Mouse (Mus musculus) brain, embryonic 14.5 days (tissue): ENCODE measurements at regions not wholly inside any gene's neighbourhood (a gene's known extent, or its start where the extent isn't known, plus 50 kb on each side); places are given as distances from the start of the nearest gene placed in this dataset.

Source experiments
- DNase-seq: peaks from one replicate; pipeline ENCODE4 v3.0.0-alpha.2; 2011; ENCODE audit warnings: low read depth
- CTCF ChIP-seq: fragments of 200-500 bp; IDR thresholded peaks from 2 replicates; pipeline ENCODE4 v1.5.1; 2012; ENCODE audit warnings: inconsistent platforms, mild to moderate bottlenecking, moderate library complexity, borderline replicate concordance; ENCODE audit not compliant: insufficient read depth, insufficient read length; ENCODE audit errors: extremely low read depth
- POLR2A ChIP-seq: fragments of 200-500 bp; IDR thresholded peaks from 2 replicates; pipeline ENCODE4 v1.6.1; 2012; ENCODE audit warnings: mild to moderate bottlenecking, inconsistent platforms, borderline replicate concordance; ENCODE audit not compliant: poor library complexity, insufficient read depth, insufficient read length, severe bottlenecking; ENCODE audit errors: extremely low read depth

GRCm38 (mm10) chr13:112058771-112059170 lies 229.5 kb upstream of the Ankrd55 start:
- no peak for TF ChIP-seq CTCF
- no peak for TF ChIP-seq POLR2A

DNA sequence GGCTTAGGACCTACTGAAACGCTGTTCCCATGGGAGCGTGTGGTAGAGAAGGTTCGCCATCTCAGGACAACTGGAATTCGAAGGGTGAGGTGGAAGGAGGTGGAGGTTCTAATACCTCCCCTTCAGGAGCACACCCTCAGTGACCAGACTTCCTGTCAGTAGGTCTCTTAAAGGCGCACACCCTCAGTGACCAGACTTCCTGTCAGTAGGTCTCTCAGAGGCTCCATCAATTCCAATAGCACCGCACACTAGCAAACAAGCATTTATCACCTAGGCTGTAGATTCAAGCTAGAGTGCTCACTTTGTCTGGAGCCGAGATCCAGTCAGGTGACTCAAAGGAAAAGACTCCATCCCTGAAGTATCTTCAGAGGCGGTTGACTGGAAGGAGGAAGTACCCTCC lies 226.2 kb upstream of the Ankrd55 start:
- TF ChIP-seq CTCF, result no peak
- TF ChIP-seq POLR2A, result no peak
- no peak for DNase-seq

More at GRCm38 (mm10) chr13:112058771-112059170, 229.5 kb upstream of the Ankrd55 start:
- DNase-seq, result no peak

DNA sequence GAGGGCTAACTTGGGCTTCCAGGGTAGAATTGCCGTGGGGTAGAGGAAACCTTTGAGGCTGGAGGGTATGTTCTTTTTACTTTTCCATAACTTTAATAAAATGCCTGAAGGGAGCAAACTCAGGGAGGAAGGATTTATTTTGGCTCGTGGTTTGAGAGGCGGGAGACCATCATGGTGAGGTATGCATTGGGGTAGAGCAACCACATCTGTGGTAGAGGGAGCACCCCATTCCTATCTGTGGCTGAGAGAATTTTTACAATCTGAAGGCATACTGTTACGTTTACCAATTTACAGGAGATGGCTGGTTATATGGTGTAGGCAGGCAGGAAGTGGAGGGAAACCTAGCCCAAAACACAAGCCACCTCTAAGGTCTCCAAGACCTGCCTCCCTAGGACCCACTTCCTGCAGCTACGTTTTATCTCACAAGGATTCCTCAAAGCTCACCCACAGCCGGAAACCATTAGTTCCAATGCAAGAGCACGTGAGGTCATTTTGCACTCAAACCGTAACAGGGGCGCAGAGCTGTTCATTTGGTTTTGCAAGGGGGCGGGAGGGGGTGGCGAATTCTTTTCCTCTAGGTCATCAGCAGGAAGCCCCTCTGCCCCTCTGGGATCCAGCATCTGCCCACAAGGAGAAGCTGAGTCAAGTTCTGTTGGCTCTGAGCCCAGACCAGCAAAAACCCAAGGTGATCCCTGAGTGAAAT lies 224.7 kb upstream of the Ankrd55 start:
- DNase-seq, result no peak
- TF ChIP-seq CTCF, result no peak

GRCm38 (mm10) chr13:112064681-112065080 lies 223.6 kb upstream of the Ankrd55 start:
- no peak for DNase-seq
- TF ChIP-seq POLR2A (no peak), CTCF (no peak)

DNA sequence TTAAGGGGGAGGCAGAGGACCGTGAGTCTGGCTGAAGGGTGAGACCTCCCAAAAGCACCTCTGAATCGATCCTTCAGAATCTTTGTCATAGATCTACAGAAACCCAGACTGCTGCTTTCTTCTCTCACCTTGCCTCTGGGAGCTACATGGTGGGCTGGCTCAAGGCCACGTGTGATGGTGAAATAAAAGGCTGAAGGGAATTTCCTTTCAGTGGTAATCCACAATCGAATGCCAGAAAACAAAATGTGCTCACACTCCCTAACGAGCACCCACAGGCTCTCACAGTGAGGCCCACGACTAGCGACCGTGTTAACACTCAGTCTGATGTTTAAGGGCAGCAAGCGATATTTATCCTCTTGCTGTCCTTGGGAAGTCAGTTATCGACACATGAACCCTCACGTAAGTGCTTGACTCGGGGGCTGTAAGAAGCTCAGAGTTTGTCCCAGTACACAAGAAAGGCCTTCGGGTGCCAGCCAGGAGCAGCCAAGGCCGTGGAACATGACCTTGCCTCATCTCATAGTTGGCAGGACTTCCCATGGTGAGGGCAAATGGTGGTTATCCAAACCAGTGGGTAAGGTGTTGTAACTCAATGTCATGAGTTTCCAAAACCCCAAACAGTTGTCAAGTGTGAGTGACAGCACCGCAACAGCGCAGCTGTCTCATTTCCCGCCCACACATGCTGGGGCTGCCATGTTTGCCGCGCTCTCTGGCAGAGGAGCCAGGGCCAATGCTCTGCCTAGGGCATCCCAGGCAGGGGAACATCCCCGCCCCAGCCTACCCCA lies 221.0 kb upstream of the Ankrd55 start:
- TF ChIP-seq CTCF, result no peak
- TF ChIP-seq POLR2A, result no peak
- DNase-seq, result peak; percentile 35

- no peak for TF ChIP-seq CTCF
- TF ChIP-seq POLR2A, result no peak
- no peak for DNase-seq
These were observed 217.5 kb upstream of the Ankrd55 start for GRCm38 (mm10) chr13:112070757-112071156.

DNA sequence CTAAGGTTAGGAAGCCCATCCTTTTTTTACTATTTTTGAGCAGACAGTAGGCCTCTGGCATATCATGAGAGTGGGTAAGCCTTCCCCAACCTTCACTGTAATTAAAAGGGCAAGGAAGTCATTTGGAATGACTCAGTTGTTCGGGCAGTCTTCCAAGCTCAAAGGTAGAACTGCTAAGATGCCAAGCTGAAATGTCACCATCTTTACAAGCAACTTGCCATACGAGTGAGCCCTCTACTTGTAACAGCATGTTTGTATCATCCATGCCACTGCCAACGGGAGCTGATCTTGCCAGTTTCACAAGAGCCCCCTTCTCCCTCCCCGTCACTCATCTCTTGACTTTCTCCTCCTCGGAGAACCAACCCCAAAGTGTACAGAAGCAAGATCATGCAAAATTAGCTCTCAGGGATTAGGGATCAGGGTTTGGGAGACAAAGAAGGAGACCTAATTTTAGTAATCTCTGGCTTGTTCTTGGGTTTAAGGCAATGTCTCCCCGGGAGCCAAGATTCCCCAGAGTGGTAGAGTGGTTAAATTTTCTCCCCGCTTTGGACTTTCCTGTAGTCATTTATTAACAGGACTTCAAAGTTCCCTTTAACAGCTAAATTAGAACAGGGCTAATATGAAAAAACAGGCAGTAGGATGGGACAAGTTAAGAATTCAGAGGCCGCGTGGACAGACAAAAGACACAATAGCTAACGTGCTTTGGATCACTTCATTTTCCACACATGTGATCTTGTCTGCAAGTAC lies 216.9 kb upstream of the Ankrd55 start:
- TF ChIP-seq CTCF (no peak), POLR2A (no peak)
- peak; percentile 26 for DNase-seq

GRCm38 (mm10) chr13:112071956-112072314 lies 216.3 kb upstream of the Ankrd55 start:
- no peak for DNase-seq
- TF ChIP-seq CTCF (no peak), POLR2A (no peak)

DNA sequence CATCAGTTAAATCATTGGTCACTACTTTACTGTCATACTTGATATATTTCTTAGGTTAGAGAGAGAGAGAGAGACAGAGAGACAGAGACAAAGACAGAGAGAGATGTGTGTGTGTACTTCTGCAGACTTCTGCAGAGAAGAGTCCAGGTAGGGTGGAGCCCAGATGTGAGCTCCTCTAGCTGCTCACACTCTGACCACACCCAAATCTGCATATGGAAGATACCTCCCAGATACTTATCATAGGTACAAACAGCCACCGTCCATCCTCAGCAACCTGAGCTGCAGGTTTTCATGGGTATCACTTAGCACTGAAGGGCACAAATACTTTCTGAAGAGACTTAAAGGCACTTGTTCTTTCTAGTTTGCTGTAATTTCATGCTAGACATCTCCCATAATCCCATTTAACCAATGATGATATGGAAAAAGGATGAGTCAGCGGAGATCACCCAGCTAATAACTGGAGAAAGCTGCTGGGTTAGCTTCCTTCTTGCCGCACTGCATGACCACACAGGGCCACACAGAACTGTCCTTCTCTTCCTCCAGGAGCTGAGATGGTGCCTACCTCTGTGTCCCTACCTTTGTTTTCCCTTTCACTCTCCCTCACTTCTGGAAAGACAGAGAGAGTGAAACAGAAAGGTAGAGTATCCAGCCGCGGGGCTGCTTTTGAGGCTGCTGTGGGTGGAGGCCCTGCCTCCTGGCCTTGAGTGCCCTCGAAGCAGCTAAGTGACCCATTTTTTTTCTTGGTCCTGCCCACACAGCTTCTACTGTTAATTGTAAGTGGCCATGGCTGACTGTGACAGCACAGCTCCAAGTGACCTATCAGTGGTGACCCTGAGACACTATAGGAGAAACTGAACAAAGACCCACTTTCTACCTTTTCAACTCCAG lies 214.5 kb upstream of the Ankrd55 start:
- no peak for DNase-seq
- TF ChIP-seq POLR2A (no peak), CTCF (no peak)

DNA sequence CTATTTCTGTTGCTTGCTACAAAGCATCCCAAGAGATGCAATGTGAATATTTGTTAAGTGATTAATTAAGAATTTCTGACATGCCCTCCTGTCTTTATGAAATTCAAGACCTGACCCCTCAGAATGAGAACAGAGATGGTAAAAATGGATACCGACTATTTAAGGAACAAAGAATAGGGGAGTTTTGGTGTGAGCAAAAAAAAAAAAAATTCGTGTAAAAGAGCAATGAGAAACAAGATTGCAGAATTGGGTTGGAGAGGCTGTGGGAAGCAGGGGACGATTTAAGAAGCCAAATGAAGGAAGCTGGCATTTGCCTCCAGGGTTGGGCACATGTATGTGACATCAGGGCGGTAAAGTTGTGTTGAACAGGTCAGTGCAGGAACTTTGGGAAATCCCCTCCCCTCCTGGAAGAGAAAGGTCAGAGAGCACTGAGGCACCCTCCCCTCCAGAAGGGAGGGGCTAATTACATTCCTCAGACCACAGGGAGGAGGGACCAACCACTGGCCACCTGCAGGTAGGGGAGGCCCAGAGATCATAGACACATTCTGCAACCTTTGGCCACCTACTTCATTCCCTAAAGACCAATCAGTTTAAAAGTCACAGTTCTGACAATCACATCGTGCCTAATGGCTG lies 212.3 kb upstream of the Ankrd55 start:
- no peak for TF ChIP-seq CTCF
- TF ChIP-seq POLR2A, result no peak

More for the DNA sequence above, 212.3 kb upstream of the Ankrd55 start:
- DNase-seq, result no peak
